Mouse (Mus musculus): Measurements from ENCODE around the gene Gfy.

DNA sequence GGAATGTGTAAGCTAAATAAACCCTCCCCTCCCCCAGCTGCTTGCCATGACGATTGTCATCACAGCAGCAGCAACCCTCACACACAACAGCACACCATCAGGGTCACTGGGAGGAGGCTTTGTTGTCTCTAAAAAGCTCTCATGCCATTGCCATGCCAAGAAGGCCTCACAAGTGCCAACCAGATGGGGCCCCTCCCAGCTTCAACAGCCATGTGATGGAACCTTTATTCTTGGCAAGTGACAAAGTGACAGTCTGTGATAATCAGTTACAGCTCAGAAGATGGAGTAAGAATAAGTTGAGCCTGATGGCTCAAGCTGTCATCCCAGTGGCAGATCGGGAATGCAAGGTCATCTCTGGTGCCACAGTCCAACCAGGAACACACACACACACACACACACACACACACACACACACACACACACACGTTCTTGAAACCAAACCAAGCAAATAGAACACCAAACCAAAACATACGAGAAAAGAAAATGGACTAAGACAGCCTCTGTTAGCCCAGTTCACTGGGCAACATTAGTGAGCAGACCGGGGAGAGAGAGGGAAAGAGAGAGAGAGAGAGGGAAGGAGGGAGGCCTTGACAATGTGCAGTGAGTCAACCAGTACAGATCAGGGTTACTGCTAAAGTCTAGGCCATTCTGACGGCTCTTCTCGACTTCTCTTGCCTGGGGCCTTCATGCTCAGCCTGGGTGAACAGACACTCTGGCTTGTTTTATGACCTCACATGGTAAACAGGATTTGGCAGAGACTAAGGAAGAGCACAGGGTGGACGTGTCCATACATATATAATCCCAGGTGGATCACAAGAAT, 39.3 kb downstream of the Gfy start:
- TF ChIP-seq CTCF (IDR thresholded peaks at IDR 0.05; ENCODE audit: low read depth) = no peak
- no peak for TF ChIP-seq EP300 (IDR thresholded peaks at IDR 0.05; ENCODE audit: low read depth)

All from heart, postnatal 0 days (tissue).